Mouse (Mus musculus): ENCODE results near the gene Tia1.

The Tia1 gene

GRCm38 (mm10) chr6:86371950-86372516 lies 32.0 kb upstream of the Tia1 start:
- POLR2A ChIA-PET: interaction anchor here (0.6 to 7.2 kb wide), 76 partner anchors 8 to 920 kb away, joined by 3 to 96 read pairs (median 5); partner anchors contain the start of genes C87436 (in 3 of the 4), Pcyox1 (in 3 of the 4), Pradc1 (in 3 of the 4) and Tia1 (in 3 of the 4)
- CTCF ChIA-PET: interaction anchor here (0.6 to 2.4 kb wide), 13 partner anchors 7 to 368 kb away, joined by 3 to 8 read pairs (median 4); partner anchors contain the start of gene C87436 (in 1 of the 4)

GRCm38 (mm10) chr6:86373556-86373955 lies 30.5 kb upstream of the Tia1 start:
- CTCF ChIA-PET: interaction anchor here in 3 of 4 experiments (1.1 to 1.9 kb wide), 5 partner anchors 8 to 18 kb away, joined by 3 to 6 read pairs (median 3); partner anchors contain the start of gene Fam136a (in 2 of the 3)
- POLR2A ChIA-PET: interaction anchor here in 3 of 4 experiments (0.8 to 7.2 kb wide), 23 partner anchors 8 to 923 kb away, joined by 3 to 96 read pairs (median 4); partner anchors contain the start of genes Pcyox1 (in 3 of the 3), C87436 (in 2 of the 3), Fam136a (in 1 of the 3) and Tia1 (in 1 of the 3)

GRCm38 (mm10) chr6:86378341-86378740 lies 25.7 kb upstream of the Tia1 start:
- CTCF ChIA-PET: no interaction called here
- POLR2A ChIA-PET: interaction anchor here in 3 of 4 experiments (0.7 to 4.5 kb wide), 6 partner anchors 12 to 463 kb away, joined by 3 to 23 read pairs (median 3); partner anchors contain the start of genes Fam136a (in 3 of the 3), Nat8f1 (in 1 of the 3) and Pcyox1 (in 1 of the 3)

GRCm38 (mm10) chr6:86380112-86380511 lies 23.9 kb upstream of the Tia1 start:
- POLR2A ChIA-PET: interaction anchor here (0.6 to 4.5 kb wide), 11 partner anchors 8 to 107 kb away, joined by 3 to 23 read pairs (median 7); partner anchors contain the start of genes Fam136a (in 2 of the 4), Snrpg (in 2 of the 4) and Pcyox1 (in 1 of the 4)
- CTCF ChIA-PET: interaction anchor here in 3 of 4 experiments (0.6 to 1.0 kb wide), 4 partner anchors 9 to 847 kb away, joined by 3 to 6 read pairs (median 4); no protein-coding TSS in a partner anchor

- CTCF ChIA-PET: no interaction called here
- POLR2A ChIA-PET: interaction anchor here in 3 of 4 experiments (1.0 to 8.7 kb wide), 10 partner anchors 10 to 85 kb away, joined by 3 to 83 read pairs (median 5); partner anchors contain the start of genes Snrpg (in 3 of the 3), Fam136a (in 2 of the 3), C87436 (in 1 of the 3) and Pcyox1 (in 1 of the 3)
These were observed 21.5 kb upstream of the Tia1 start for GRCm38 (mm10) chr6:86382551-86382950.

- CTCF ChIA-PET: interaction anchor here in 1 of 4 experiments (1.6 kb wide), 1 partner anchor 189 kb away, joined by 3 read pairs; no protein-coding TSS in a partner anchor
- POLR2A ChIA-PET: interaction anchor here in 3 of 4 experiments (0.5 to 8.7 kb wide), 9 partner anchors 11 to 445 kb away, joined by 3 to 83 read pairs (median 6); partner anchors contain the start of genes Fam136a (in 2 of the 3), Snrpg (in 2 of the 3), C87436 (in 1 of the 3) and Pcyox1 (in 1 of the 3)
These were observed 20.6 kb upstream of the Tia1 start for GRCm38 (mm10) chr6:86383370-86383769.

- POLR2A ChIA-PET: interaction anchor here in 3 of 4 experiments (1.3 to 8.7 kb wide), 5 partner anchors 11 to 20 kb away, joined by 4 to 83 read pairs (median 11); partner anchors contain the start of genes Snrpg (in 2 of the 3) and Pcyox1 (in 1 of the 3)
- CTCF ChIA-PET: interaction anchor here in 1 of 4 experiments (1.6 kb wide), 1 partner anchor 191 kb away, joined by 3 read pairs; no protein-coding TSS in a partner anchor
These were observed 19.3 kb upstream of the Tia1 start for GRCm38 (mm10) chr6:86384692-86385091.

- POLR2A ChIA-PET: interaction anchor here in 3 of 4 experiments (0.6 to 8.7 kb wide), 13 partner anchors 9 to 986 kb away, joined by 3 to 83 read pairs (median 5); partner anchors contain the start of genes Snrpg (in 2 of the 3), Fam136a (in 1 of the 3) and Pcyox1 (in 1 of the 3)
- CTCF ChIA-PET: interaction anchor here in 2 of 4 experiments (0.6 to 1.1 kb wide), 5 partner anchors 12 to 1831 kb away, joined by 3 to 7 read pairs (median 3); partner anchors contain the start of gene Fam136a (in 1 of the 2)
These were observed 18.5 kb upstream of the Tia1 start for GRCm38 (mm10) chr6:86385362-86386104.

- POLR2A ChIA-PET: interaction anchor here in 3 of 4 experiments (0.9 to 8.7 kb wide), 8 partner anchors 9 to 16 kb away, joined by 3 to 83 read pairs (median 7); partner anchors contain the start of gene Snrpg (in 3 of the 3)
- CTCF ChIA-PET: interaction anchor here in 1 of 4 experiments (1.0 to 2.0 kb wide), 3 partner anchors 16 to 109 kb away, joined by 3 to 8 read pairs (median 5); partner anchors contain the start of gene Snrpg
These were observed 16.7 kb upstream of the Tia1 start for GRCm38 (mm10) chr6:86387313-86387712.

GRCm38 (mm10) chr6:86388461-86388860 lies 15.6 kb upstream of the Tia1 start:
- ChIA-PET CTCF (interaction anchor here in 2 of 4 experiments (1.2 to 2.0 kb wide), 2 partner anchors 12 to 17 kb away, joined by 3 to 8 read pairs; partner anchors contain the start of gene Snrpg (in 1 of the 2)), POLR2A (interaction anchor here in 3 of 4 experiments (0.5 to 8.7 kb wide), 7 partner anchors 12 to 209 kb away, joined by 3 to 83 read pairs (median 4); partner anchors contain the start of genes Snrpg (in 2 of the 3) and C87436 (in 1 of the 3))

GRCm38 (mm10) chr6:86391326-86391725 lies 12.7 kb upstream of the Tia1 start:
- CTCF ChIA-PET: interaction anchor here (0.5 to 2.0 kb wide), 12 partner anchors 10 to 323 kb away, joined by 3 to 13 read pairs (median 4); partner anchors contain the start of genes Snrpg (in 2 of the 4), Fam136a (in 1 of the 4) and Tia1 (in 1 of the 4)
- POLR2A ChIA-PET: interaction anchor here in 3 of 4 experiments (0.7 to 2.1 kb wide), 11 partner anchors 9 to 57 kb away, joined by 3 to 9 read pairs (median 4); partner anchors contain the start of genes Fam136a (in 1 of the 3), Snrpg (in 1 of the 3) and Tia1 (in 1 of the 3)

- CTCF ChIA-PET: no interaction called here
These were observed 10.8 kb upstream of the Tia1 start for GRCm38 (mm10) chr6:86393187-86393586.

GRCm38 (mm10) chr6:86394078-86394720 lies 9.8 kb upstream of the Tia1 start:
- POLR2A ChIA-PET: interaction anchor here in 3 of 4 experiments (0.6 to 7.6 kb wide), 5 partner anchors 22 to 806 kb away, joined by 3 to 96 read pairs (median 5); partner anchors contain the start of gene Snrpg (in 1 of the 3)

More at GRCm38 (mm10) chr6:86393187-86393586, 10.8 kb upstream of the Tia1 start:
- POLR2A ChIA-PET: interaction anchor here in 2 of 4 experiments (1.2 to 1.5 kb wide), 2 partner anchors 20 to 22 kb away, joined by 4 read pairs; no protein-coding TSS in a partner anchor

GRCm38 (mm10) chr6:86395021-86395420 lies 9.0 kb upstream of the Tia1 start:
- ChIA-PET POLR2A (interaction anchor here in 3 of 4 experiments (0.6 to 7.6 kb wide), 16 partner anchors 10 to 77 kb away, joined by 3 to 96 read pairs (median 6); partner anchors contain the start of genes Fam136a (in 2 of the 3), Snrpg (in 2 of the 3) and Tia1 (in 1 of the 3)), CTCF (interaction anchor here in 2 of 4 experiments (2.0 to 6.8 kb wide), 2 partner anchors 30 kb away, joined by 10 to 37 read pairs; partner anchors contain the start of gene Fam136a (in 2 of the 2))

More at GRCm38 (mm10) chr6:86394078-86394720, 9.8 kb upstream of the Tia1 start:
- CTCF ChIA-PET: interaction anchor here in 1 of 4 experiments (0.6 kb wide), 1 partner anchor 14 kb away, joined by 4 read pairs; no protein-coding TSS in a partner anchor

- CTCF ChIA-PET: interaction anchor here in 3 of 4 experiments (0.6 to 6.8 kb wide), 5 partner anchors 26 to 530 kb away, joined by 3 to 37 read pairs (median 3); partner anchors contain the start of gene Fam136a (in 2 of the 3)
- POLR2A ChIA-PET: interaction anchor here (1.0 to 7.6 kb wide), 26 partner anchors 8 to 481 kb away, joined by 3 to 96 read pairs (median 6); partner anchors contain the start of genes Fam136a (in 3 of the 4), Snrpg (in 3 of the 4), Tia1 (in 2 of the 4) and C87436 (in 1 of the 4)
These were observed 8.1 kb upstream of the Tia1 start for GRCm38 (mm10) chr6:86395969-86396368.
